Mouse (Mus musculus): Measurements from ENCODE around the gene Cacnb2.

- TF ChIP-seq POLR2A (IDR thresholded peaks at IDR 0.05; ENCODE audit: borderline replicate concordance, extremely low read depth, insufficient read depth, insufficient read length, poor library complexity, severe bottlenecking) (no peak), CTCF (IDR thresholded peaks at IDR 0.05; ENCODE audit: borderline replicate concordance, extremely low read depth, insufficient read depth, insufficient read length) (no peak)
Measured at GRCm38 (mm10) chr2:14851383-14851782, 248.5 kb downstream of the Cacnb2 start.
